Mouse (Mus musculus): ENCODE measurements around the gene Slco1a5. TPM values are rescaled to one million over a fixed set of nuclear protein-coding genes. Genes with fewer than 3 reads are reported as not detected.

Slco1a5 gene
- polyA plus RNA-seq, 1 experiment from 2014 or later, result not detected

DNA sequence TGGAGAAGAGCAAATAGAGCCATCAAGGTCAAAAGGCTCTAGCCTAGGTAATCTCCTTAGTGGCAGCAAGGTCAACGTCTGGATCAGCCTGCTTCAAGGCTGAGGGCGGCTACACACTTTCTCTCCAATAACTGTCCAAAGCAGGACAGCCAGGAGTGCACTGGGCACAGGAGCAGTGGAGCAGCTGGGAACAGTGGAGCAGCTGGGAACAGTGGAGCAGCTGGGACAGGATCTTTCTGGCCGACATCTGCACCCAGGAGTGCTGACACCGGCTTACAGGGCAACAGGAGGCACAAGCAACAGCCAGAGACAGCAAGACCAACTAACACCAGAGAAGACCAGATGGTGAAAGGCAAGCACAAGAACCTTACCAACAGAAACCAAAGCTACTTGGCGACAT, 77.7 kb downstream of the Slco1a5 start:
- no peak for ATAC-seq
- Histone ChIP-seq H3K9me3 (ENCODE audit: control insufficient read depth) (no peaks in the 10 kb centered on the region), H3K4me3 (ENCODE audit: low read depth, low read length) (no peak overlapping the region), H3K27me3 (replicated peaks; ENCODE audit: control insufficient read depth, insufficient read depth, low read length) (no peaks in the 10 kb centered on the region), H3K9ac (ENCODE audit: low read depth, low read length) (no peak overlapping the region), H3K27ac (ENCODE audit: low read depth, low read length) (no peak overlapping the region), H3K36me3 (ENCODE audit: control insufficient read depth, insufficient read depth) (no peaks in the 10 kb centered on the region), H3K4me2 (replicated peaks; ENCODE audit: low read depth) (no peak overlapping the region), H3K4me1 (replicated peaks; ENCODE audit: control insufficient read depth, insufficient read depth, low read length) (no peaks in the 10 kb centered on the region)
- no peak for TF ChIP-seq CTCF (IDR thresholded peaks at IDR 0.05; ENCODE audit: low read depth)
- WGBS, result 66% methylated on average over 5 of the region's 5 CpGs

DNA sequence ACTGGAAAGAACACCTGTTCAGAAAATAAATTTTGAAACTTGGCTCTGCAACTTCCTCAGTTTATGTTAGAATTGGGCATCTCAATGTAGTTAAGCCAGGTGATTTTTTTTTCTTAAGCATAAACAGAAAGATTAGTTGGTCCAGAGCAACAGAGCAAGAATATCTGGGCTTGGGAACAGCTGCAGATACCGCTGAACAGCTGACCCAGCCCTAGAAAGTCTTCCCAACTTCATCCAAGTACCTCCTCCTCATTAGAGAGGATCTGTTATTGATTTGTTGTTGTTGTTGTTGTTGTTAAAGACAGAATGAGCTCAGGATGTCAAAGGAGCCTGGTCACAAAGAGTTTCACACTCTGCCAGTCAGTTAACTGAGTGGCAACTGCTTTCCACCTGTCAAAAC, 83.3 kb downstream of the Slco1a5 start:
- no peak for ATAC-seq
- Histone ChIP-seq H3K9ac (ENCODE audit: low read depth, low read length) (no peak overlapping the region), H3K4me3 (ENCODE audit: low read depth, low read length) (no peak overlapping the region), H3K27me3 (replicated peaks; ENCODE audit: control insufficient read depth, insufficient read depth, low read length) (no peaks in the 10 kb centered on the region), H3K4me2 (replicated peaks; ENCODE audit: low read depth) (no peak overlapping the region), H3K36me3 (ENCODE audit: control insufficient read depth, insufficient read depth) (no peaks in the 10 kb centered on the region), H3K4me1 (replicated peaks; ENCODE audit: control insufficient read depth, insufficient read depth, low read length) (no peaks in the 10 kb centered on the region), H3K27ac (ENCODE audit: low read depth, low read length) (no peak overlapping the region), H3K9me3 (ENCODE audit: control insufficient read depth) (no peaks in the 10 kb centered on the region)
- 72% methylated on average over 1 of the region's 1 CpGs for WGBS
- no peak for TF ChIP-seq CTCF (IDR thresholded peaks at IDR 0.05; ENCODE audit: low read depth)

DNA sequence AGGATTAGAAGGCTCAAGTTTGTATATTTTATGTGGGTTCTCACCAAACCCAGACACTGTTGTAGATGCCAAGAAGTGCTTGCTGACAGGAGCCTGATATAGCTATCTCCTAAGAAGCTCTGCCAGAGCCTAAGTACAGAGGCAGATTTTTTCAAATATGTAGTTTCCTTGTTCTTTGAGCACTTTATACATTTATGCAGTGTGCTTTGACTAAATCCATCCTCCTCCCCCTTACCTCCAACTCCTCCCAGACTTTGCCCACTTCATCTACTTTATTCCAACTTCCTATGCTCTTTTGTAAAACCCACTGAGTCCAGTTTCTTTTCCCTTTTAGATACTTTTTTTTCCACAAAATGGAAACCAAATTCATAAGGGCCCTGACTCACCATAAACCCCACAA, 102.6 kb downstream of the Slco1a5 start:
- Histone ChIP-seq H3K27ac (ENCODE audit: low read depth, low read length) (no peak overlapping the region), H3K4me2 (replicated peaks; ENCODE audit: low read depth) (no peak overlapping the region), H3K4me1 (replicated peaks; ENCODE audit: control insufficient read depth, insufficient read depth, low read length) (no peaks in the 10 kb centered on the region), H3K4me3 (ENCODE audit: low read depth, low read length) (no peak overlapping the region), H3K27me3 (replicated peaks; ENCODE audit: control insufficient read depth, insufficient read depth, low read length) (no peaks in the 10 kb centered on the region), H3K9me3 (ENCODE audit: control insufficient read depth) (no peaks in the 10 kb centered on the region), H3K36me3 (ENCODE audit: control insufficient read depth, insufficient read depth) (no peaks in the 10 kb centered on the region), H3K9ac (ENCODE audit: low read depth, low read length) (no peak overlapping the region)
- no peak for ATAC-seq
- no peak for TF ChIP-seq CTCF (IDR thresholded peaks at IDR 0.05; ENCODE audit: low read depth)

DNA sequence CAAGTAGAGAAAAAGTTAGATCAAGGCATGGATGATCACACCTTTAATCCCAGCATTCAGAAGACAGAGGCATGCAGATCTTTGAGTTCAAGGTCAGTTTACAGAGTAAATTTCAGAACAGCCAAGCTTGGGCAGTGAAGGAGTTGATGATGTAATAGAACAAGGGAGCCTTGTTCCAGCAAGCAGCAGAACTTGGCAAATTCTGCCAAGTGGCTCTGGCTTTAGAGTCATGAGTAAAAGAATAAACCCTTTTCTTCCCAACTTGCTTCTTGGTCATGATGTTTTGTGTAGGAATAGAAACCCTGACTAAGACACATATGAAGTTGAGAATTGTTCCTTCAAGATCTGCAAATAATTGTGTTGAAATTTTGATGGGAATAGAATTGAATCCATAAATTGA, 111.0 kb downstream of the Slco1a5 start:
- H3K9me3 ChIP-seq (ENCODE audit: control insufficient read depth), result no peaks in the 10 kb centered on the region
- no peak overlapping the region for H3K4me3 ChIP-seq (ENCODE audit: low read depth, low read length)
- no peak overlapping the region for H3K9ac ChIP-seq (ENCODE audit: low read depth, low read length)
- H3K27ac ChIP-seq (ENCODE audit: low read depth, low read length), result no peak overlapping the region
- ATAC-seq, result no peak
- TF ChIP-seq CTCF (IDR thresholded peaks at IDR 0.05; ENCODE audit: low read depth), result no peak
- H3K4me1 ChIP-seq (replicated peaks; ENCODE audit: control insufficient read depth, insufficient read depth, low read length), result no peaks in the 10 kb centered on the region
- H3K36me3 ChIP-seq (ENCODE audit: control insufficient read depth, insufficient read depth), result no peaks in the 10 kb centered on the region
- H3K4me2 ChIP-seq (replicated peaks; ENCODE audit: low read depth), result no peak overlapping the region
- no peaks in the 10 kb centered on the region for H3K27me3 ChIP-seq (replicated peaks; ENCODE audit: control insufficient read depth, insufficient read depth, low read length)

DNA sequence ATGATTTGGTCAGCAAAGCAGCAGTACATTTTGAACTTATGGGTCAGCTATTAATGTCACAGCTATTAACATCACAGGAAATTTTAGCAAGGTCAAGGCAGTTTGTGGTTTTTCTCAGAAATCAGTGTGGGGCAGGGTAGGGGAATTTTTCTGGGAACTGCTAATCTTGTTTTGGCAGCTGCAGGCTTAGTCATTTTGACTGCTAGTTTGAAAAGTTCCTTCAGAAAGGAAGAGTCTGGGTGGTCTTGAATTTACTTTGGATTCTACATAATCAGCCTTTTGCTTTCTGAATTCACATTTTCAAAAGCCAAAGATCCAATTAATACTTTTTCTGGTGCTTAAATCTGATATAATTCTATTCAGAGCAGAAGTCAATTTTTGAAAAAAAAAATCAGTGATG, 113.0 kb downstream of the Slco1a5 start:
- H3K4me3 ChIP-seq (ENCODE audit: low read depth, low read length), result no peak overlapping the region
- no peaks in the 10 kb centered on the region for H3K27me3 ChIP-seq (replicated peaks; ENCODE audit: control insufficient read depth, insufficient read depth, low read length)
- no peak for TF ChIP-seq CTCF (IDR thresholded peaks at IDR 0.05; ENCODE audit: low read depth)
- no peaks in the 10 kb centered on the region for H3K4me1 ChIP-seq (replicated peaks; ENCODE audit: control insufficient read depth, insufficient read depth, low read length)
- no peaks in the 10 kb centered on the region for H3K9me3 ChIP-seq (ENCODE audit: control insufficient read depth)
- no peak overlapping the region for H3K27ac ChIP-seq (ENCODE audit: low read depth, low read length)
- no peak for ATAC-seq
- no peak overlapping the region for H3K9ac ChIP-seq (ENCODE audit: low read depth, low read length)
- no peaks in the 10 kb centered on the region for H3K36me3 ChIP-seq (ENCODE audit: control insufficient read depth, insufficient read depth)
- no peak overlapping the region for H3K4me2 ChIP-seq (replicated peaks; ENCODE audit: low read depth)

DNA sequence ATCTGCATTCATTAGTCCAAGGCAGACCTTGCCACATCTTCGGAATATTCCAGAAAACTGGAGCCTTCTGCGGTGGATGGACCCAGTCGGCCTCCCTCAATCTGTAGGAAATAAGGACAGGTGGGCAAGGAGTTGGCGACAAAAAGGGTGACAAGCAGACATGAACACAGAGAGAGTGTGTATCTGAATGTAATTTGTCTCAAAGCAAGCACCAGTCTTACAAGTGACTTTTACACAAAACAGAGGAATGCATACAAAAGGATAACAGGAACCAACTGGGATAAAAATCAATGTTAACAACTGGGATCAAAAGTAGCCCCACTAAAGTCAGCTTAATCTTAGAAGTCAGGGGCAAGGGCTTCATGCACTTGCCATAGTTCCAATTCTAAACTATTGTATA, 114.4 kb downstream of the Slco1a5 start, which contains the start of gene Slco1a6:
Gene Slco1a6 (minus strand): TSS at position 101 of the 400 bp plus-strand sequence.
- H3K4me2 ChIP-seq (replicated peaks; ENCODE audit: low read depth), result no peak within 1 kb of the TSS
- no peak within 1 kb of the TSS for H3K27ac ChIP-seq (ENCODE audit: low read depth, low read length)
- H3K27me3 ChIP-seq (replicated peaks; ENCODE audit: control insufficient read depth, insufficient read depth, low read length), result no peaks in the 10 kb centered on the region
- H3K9me3 ChIP-seq (ENCODE audit: control insufficient read depth), result no peaks in the 10 kb centered on the region
- no peak within 1 kb of the TSS for H3K4me3 ChIP-seq (ENCODE audit: low read depth, low read length)
- no peak for TF ChIP-seq CTCF (IDR thresholded peaks at IDR 0.05; ENCODE audit: low read depth)
- no peak within 1 kb of the TSS for H3K9ac ChIP-seq (ENCODE audit: low read depth, low read length)
- H3K36me3 ChIP-seq (ENCODE audit: control insufficient read depth, insufficient read depth), result no peaks in the 10 kb centered on the region
- 88% methylated on average over 4 of the region's 4 CpGs for WGBS
- no peak for ATAC-seq
- H3K4me1 ChIP-seq (replicated peaks; ENCODE audit: control insufficient read depth, insufficient read depth, low read length), result no peaks in the 10 kb centered on the region

DNA sequence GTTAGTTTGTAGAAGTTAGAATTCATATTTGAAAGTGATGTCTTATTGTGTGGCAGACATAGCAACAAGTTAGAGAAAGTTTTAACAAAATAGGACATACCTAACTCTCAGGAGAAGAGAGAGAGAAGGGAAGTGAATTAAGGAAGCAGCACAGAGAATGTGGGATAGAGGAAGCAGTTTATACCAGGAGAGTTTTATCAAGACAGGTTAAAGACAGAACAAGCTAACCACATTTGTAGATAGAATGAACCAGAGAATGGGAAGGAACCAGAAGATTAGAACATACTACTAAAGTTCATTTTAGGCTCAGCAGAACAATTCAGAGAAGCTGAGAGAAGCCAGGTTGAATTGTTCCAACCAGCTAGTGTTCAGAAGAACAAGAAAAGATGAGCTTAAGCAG, 122.3 kb downstream of the Slco1a5 start:
- Histone ChIP-seq H3K9ac (ENCODE audit: low read depth, low read length) (no peak overlapping the region), H3K4me3 (ENCODE audit: low read depth, low read length) (no peak overlapping the region), H3K4me1 (replicated peaks; ENCODE audit: control insufficient read depth, insufficient read depth, low read length) (no peaks in the 10 kb centered on the region), H3K36me3 (ENCODE audit: control insufficient read depth, insufficient read depth) (no peaks in the 10 kb centered on the region), H3K27me3 (replicated peaks; ENCODE audit: control insufficient read depth, insufficient read depth, low read length) (no peaks in the 10 kb centered on the region), H3K27ac (ENCODE audit: low read depth, low read length) (no peak overlapping the region), H3K4me2 (replicated peaks; ENCODE audit: low read depth) (no peak overlapping the region), H3K9me3 (ENCODE audit: control insufficient read depth) (no peaks in the 10 kb centered on the region)
- no peak for ATAC-seq
- no peak for TF ChIP-seq CTCF (IDR thresholded peaks at IDR 0.05; ENCODE audit: low read depth)
